Mouse (Mus musculus) Patski (cell line): Measurements from ENCODE around the gene Psmb5. TPM values are rescaled to one million over a fixed set of nuclear protein-coding genes. Genes with fewer than 3 reads are reported as not detected.

ENCODE experiments used
- ATAC-seq: fragments of 100-300 bp; one replicate; pipeline ENCODE4 v1.8.0; 2021
- CTCF ChIA-PET: fragments of 350-600 bp; sonication (Branson Sonifier 250); formaldehyde crosslinking; loops from one replicate; lab custom pipeline; 2022; ENCODE audit warnings: inconsistent platforms; lab: Charles Lee
- POLR2A ChIA-PET: fragments of 350-600 bp; sonication (Branson Sonifier 250); formaldehyde crosslinking; loops from one replicate; lab custom pipeline; 2022; ENCODE audit warnings: antibody characterized with exemption, inconsistent platforms; lab: Charles Lee
- DNase-seq: peaks from one replicate; pipeline ENCODE4 v3.0.0-alpha.2; 2011; ENCODE audit warnings: low read depth, low spot score
- H3K27me3 ChIP-seq: fragments of 371-371 bp; one replicate; pipeline ENCODE4 v1.5.1; 2021
- CTCF ChIP-seq: fragments of 100-300 bp; IDR thresholded peaks from one replicate; pipeline ENCODE4 v1.5.1; 2021
- in situ Hi-C: fragments of 300-500 bp; cut with MboI; formaldehyde crosslinking; loops from 3 replicates; pipeline ENCODE4 v1.11.1; 2018; ENCODE audit warnings: low pct_unique_long_range_greater_than_20kb, mixed read lengths
- polyA plus RNA-seq: library from polyadenylated mRNA; unstranded; gene quantifications from one replicate; pipeline ENCODE4 v1.2.3, GENCODE M21; 2021

Psmb5 gene
- polyA plus RNA-seq, 1 experiment from 2014 or later = 335 TPM

DNA sequence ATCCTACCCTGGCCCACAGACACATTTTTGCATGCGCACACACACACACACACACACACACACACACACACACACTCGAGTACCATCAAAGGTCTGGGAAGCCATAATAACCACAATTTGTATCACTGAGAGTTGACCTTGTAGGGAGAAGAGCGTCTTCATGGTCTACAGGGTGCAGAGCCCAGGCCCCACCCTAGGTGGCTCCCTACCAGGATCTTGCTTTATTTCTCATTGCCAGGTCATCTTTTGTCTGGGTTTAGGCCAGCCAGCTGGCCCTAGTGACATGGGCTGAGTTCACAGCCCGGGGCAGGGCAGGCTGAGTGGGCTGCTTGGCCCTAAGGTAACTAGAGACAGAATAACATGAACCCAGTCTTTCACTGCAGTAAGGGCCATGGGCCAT is 16.4 kb upstream of the Psmb5 start:
- DNase-seq = no peak
- no peak for ATAC-seq
- H3K27me3 ChIP-seq = no peaks in the 10 kb centered on the region
- POLR2A ChIA-PET = no interaction called here
- in situ Hi-C loops = no loop called here
- CTCF ChIA-PET = no interaction called here
- TF ChIP-seq CTCF = no peak

DNA sequence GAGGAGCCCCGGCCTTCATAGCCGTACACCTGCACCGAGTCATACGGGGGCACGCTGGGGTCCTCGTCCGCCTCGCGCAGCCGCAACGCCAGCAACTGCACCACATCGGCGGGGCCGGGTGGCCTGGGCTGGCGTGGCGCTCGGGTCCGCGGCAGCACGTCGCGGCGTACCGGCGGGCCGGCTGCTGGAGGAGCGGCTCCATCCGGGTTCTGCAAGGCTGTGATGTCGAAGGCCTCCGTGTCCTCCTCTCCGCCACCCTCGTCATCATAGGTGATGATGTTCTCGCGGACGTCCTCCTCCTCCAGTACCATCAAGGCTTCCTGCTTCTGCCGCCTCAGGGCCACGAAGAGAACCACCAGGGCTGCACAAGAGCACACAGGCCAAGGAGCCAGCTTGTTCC is 14.4 kb upstream of the Psmb5 start:
- no peaks in the 10 kb centered on the region for H3K27me3 ChIP-seq
- in situ Hi-C loops = no loop called here
- TF ChIP-seq CTCF = no peak
- ChIA-PET CTCF (no interaction called here), POLR2A (no interaction called here)
- DNase-seq (no peak), ATAC-seq (no peak)

DNA sequence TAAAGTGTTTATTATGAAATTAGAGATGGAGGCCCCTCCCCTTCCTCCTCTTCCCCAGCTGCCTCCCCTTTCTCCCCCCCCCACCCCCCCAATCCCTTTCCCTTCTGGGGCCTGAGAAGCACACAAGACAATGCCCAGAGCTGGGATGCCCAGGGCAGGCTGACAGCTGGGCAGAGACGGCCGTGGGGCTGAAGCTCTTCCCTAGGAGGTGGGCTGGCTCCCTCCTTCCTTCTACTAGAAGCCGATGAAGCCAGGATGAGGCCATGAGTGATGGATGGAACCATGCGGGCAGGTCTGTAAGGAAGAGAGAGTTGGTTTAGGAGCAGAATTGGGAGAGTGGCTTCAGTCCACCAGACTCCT is 13.4 kb upstream of the Psmb5 start:
- H3K27me3 ChIP-seq = no peaks in the 10 kb centered on the region
- ATAC-seq (no peak), DNase-seq (no peak)
- CTCF ChIA-PET = interaction anchor here (1.2 kb wide), 1 partner anchor 10 kb away, joined by 3 read pairs; the partner anchor contains the start of genes Cdh24 and Gm17606
- in situ Hi-C loops = no loop called here
- POLR2A ChIA-PET = no interaction called here
- no peak for TF ChIP-seq CTCF

DNA sequence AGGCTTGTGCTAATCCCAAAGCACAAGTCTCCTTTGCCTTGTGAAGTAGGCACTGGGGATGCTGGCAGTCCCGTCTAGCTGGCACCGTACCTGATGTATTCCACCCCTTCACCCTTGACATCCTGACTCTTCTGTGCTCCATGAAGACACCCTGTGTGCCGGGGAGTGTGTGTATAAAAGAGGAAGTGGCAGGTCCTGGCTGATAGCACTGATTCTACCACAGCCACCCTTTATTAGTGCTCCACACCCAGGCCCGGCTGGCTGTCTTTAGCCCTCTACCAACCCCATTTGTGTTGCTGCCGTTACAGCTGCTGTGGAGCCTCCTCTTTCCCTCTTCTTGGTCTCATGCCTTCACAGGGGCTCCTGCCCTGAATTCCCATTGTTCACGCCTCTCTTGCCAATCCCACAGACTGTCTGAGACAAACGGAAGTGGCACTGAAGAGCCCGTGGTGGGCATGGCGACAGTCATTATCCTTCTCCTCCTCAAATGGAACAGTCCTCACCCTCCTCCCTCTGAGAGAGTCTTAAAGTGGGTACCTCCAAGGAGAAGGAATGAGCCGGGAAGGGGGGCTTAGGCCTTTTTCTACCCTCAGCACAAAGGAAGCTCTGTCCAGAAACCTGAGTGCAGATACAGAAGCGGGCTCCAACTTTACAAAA is 12.9 kb upstream of the Psmb5 start:
- ChIA-PET CTCF (interaction anchor here (1.2 to 1.5 kb wide), 2 partner anchors 10 to 12 kb away, joined by 3 read pairs; partner anchors contain the start of genes Cdh24 and Gm17606), POLR2A (no interaction called here)
- TF ChIP-seq CTCF = no peak
- DNase-seq (no peak), ATAC-seq (no peak)
- in situ Hi-C loops = no loop called here
- H3K27me3 ChIP-seq = no peaks in the 10 kb centered on the region

DNA sequence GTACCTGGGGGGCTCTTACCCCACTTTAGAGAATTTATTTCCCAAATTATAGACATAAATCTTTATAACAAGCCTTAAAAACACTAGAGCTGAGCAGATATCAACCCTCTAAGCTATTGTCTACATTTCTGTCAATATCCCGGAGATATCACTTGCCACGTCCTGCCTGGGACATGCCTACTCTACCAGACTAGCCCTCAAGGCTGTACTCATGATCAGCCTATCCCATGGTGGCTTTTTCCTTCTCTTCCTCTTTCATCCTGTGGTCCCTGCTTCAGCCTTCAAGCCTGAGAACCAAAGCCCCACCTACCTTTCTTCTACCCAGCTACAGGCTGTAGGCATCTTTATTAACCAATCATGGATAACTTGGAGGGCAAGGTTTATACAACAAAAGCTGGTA is 12.0 kb upstream of the Psmb5 start:
- ChIA-PET CTCF (interaction anchor here (1.5 kb wide), 1 partner anchor 11 kb away, joined by 3 read pairs; no protein-coding TSS in a partner anchor), POLR2A (no interaction called here)
- ATAC-seq = no peak
- H3K27me3 ChIP-seq = no peaks in the 10 kb centered on the region
- no peak for TF ChIP-seq CTCF
- no peak for DNase-seq
- in situ Hi-C loops = no loop called here

DNA sequence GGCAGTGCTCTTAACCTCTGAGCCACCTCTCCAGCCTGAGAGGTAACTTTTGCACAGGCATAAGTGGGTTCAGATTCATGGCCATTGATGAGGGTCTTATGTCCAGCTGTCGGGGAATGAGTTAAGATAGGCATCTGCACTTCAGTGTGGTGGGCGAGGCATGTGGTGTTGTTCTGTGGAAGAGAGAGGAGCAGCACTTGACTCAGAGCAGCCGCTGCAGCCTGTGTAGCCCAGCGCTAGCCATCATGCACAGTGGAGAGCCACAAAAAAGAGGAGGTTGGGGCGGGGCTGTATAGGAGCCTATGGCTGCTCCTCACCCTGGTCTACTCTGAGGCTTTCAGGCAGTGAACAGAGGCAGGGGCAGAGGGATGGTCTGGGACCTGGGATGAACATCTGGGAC is 10.3 kb upstream of the Psmb5 start:
- CTCF ChIA-PET = no interaction called here

DNA sequence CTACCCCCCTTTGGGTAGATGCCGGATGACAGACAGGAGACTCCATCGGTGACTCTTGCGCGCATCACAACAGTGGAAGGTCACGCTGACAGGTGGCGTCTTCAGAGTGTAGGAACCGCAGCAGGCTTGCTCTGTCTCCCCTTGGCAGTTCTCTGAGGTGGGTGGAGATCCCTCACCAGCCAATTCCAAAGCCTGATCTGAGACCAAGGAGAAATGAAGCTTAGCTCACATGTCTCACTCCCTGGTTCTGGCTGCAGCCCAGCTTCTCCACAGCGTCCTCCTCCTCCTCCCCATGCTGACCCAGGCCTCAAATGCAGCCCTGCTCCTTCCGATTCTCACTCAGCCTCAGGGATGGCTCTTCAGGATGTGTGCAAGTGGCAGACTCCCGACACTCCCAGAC is 7.2 kb upstream of the Psmb5 start:
- ChIA-PET CTCF (interaction anchor here (2.5 kb wide), 1 partner anchor 12 kb away, joined by 16 read pairs; no protein-coding TSS in a partner anchor), POLR2A (no interaction called here)
- DNase-seq (no peak), ATAC-seq (no peak)
- TF ChIP-seq CTCF = no peak
- in situ Hi-C loops = no loop called here
- no peaks in the 10 kb centered on the region for H3K27me3 ChIP-seq

More for the DNA sequence above, 10.3 kb upstream of the Psmb5 start:
- ATAC-seq (no peak), DNase-seq (no peak)
- no peaks in the 10 kb centered on the region for H3K27me3 ChIP-seq
- no peak for TF ChIP-seq CTCF
- in situ Hi-C loops = no loop called here
- POLR2A ChIA-PET = no interaction called here

DNA sequence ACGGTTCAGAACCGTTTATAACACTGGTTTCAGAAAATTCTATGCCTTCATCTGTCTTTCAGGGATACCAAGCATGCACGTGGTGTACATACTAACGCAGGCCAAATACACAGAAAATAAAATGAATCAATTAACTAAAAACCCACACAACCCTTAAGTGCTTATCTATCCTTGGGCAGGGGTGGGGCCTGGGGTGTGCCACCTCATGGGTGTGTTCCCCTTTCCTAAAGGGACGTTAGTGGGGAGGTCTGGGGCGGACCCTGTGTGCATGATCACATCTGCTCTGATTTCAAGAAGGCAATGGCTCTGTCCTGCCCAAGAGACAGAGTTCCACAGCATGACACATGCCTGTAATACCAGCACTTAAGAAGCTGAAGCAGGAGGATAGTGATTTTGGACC is 5.5 kb upstream of the Psmb5 start:
- H3K27me3 ChIP-seq = no peaks in the 10 kb centered on the region
- CTCF ChIA-PET = no interaction called here
- no peak for DNase-seq
- in situ Hi-C loops = no loop called here
- POLR2A ChIA-PET = interaction anchor here (1.1 kb wide), 1 partner anchor 45 kb away, joined by 3 read pairs; no protein-coding TSS in a partner anchor
- no peak for TF ChIP-seq CTCF
- ATAC-seq = no peak

DNA sequence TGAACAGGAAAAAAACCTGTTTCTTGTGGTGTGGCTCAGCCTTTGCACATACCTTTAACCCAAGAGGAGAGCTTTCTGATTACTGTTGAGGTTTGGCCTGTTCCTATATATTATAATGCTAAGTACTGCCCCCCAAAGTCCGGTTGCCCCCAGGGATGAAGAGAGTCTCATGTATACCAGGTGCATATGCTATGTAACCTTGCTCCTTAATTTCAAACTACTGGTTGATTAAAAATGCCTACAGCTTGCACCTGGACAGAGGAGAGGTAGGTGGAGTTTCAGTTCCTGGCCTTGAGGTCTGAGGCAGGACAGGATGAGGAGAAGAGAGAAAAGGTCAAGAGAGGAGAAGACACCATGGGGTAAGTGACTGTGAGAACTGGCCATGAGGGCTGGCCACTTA is 3.3 kb upstream of the Psmb5 start, which contains the start of gene Psmb11:
TSS of gene Psmb11 (plus strand) at position 301 of the 400 bp plus-strand sequence.
- in situ Hi-C loops = no loop called here
- DNase-seq (no peak), ATAC-seq (no peak)
- POLR2A ChIA-PET = no interaction called here
- TF ChIP-seq CTCF = no peak
- CTCF ChIA-PET = interaction anchor here (4.6 kb wide), 1 partner anchor 16 kb away, joined by 18 read pairs; no protein-coding TSS in a partner anchor
- no peaks in the 10 kb centered on the region for H3K27me3 ChIP-seq

DNA sequence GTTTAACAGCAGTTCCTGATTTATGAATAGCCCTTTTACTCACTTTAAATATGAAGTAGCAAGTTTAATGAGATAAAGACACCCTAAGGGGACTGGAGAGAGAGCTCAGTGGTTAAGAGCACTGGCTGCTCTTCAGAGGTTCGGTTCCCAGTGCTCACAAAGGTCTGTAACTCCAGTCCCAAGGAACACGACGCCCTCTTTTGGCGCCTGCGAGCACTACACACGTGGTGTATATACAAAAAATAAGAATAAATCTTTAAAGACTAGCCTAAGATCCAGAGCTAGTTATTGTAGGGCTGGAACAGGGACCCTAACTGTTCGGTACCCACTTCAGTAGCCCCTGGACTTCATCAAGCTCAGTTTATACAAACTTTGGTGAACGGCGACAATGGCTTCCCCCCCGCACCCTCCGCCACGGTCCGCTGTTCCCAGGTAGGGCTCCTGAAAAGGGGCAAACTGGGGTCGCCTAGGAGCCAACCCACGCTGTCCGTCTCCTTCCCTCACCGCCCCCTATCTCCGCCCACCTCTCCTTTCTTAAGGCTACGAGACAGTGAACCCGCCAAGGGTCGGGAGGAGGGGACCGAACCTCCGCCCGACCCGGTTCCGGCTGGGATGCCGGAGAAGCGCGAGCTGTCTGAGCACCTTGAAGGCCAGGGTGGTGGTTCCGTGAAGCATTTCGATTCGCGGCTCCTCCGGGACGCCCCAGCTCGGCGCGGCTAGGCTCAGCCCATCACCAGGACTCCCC is 498 bp downstream of the Psmb5 start:
- no peaks in the 10 kb centered on the region for H3K27me3 ChIP-seq
- in situ Hi-C loops = no loop called here
- ChIA-PET POLR2A (interaction anchor here (1.1 to 1.8 kb wide), 2 partner anchors 13 to 41 kb away, joined by 4 read pairs; no protein-coding TSS in a partner anchor), CTCF (interaction anchor here (0.8 to 4.6 kb wide), 5 partner anchors 9 to 89 kb away, joined by 3 to 18 read pairs (median 3); partner anchors contain the start of gene Haus4)
- no peak for DNase-seq
- no peak for ATAC-seq
- TF ChIP-seq CTCF = no peak
